Mouse (Mus musculus) MEL (cell line): ENCODE results near the gene BC037034. TPM values are rescaled to one million over a fixed set of nuclear protein-coding genes. Genes with fewer than 3 reads are reported as not detected.

ENCODE experiments used
- DNase-seq: peaks from one replicate; pipeline ENCODE4 v3.0.0; 2011; ENCODE audit warnings: low read depth, low spot score
- H3K27ac ChIP-seq: 2 replicates; pipeline ENCODE4 v1.5.1; 2012; ENCODE audit warnings: low read depth, mild to moderate bottlenecking, control low read depth, low read length, moderate library complexity; ENCODE audit not compliant: control insufficient read depth
- H3K27me3 ChIP-seq, 2 experiments: fragments of 150-350 bp in 1 of 2; sonication (generic) in 1 of 2; 2 replicates each; pipeline ENCODE4 v1.6.1; 2012; ENCODE audit warnings: low read length in 2 of 2, mild to moderate bottlenecking in 2 of 2, improper control_type of control experiment in 1 of 2, moderate library complexity in 1 of 2; ENCODE audit not compliant: insufficient read depth in 2 of 2, control insufficient read depth in 1 of 2
- H3K36me3 ChIP-seq, 2 experiments: 2 replicates each; pipeline ENCODE4 v1.6.1; 2012 to 2014; ENCODE audit warnings: low read length in 2 of 2, improper control_type of control experiment in 1 of 2, inconsistent platforms in 1 of 2, mild to moderate bottlenecking in 1 of 2; ENCODE audit not compliant: insufficient read depth in 2 of 2, control insufficient read depth in 1 of 2
- H3K4me1 ChIP-seq, 2 experiments: fragments of 150-350 bp in 1 of 2; sonication (generic) in 1 of 2; 2 replicates each; pipeline ENCODE4 v1.6.1; 2012; ENCODE audit warnings: low read length in 2 of 2, improper control_type of control experiment in 1 of 2, mild to moderate bottlenecking in 1 of 2; ENCODE audit not compliant: insufficient read depth in 2 of 2, control insufficient read depth in 1 of 2
- H3K4me3 ChIP-seq, 2 experiments: fragments of 150-350 bp in 1 of 2; sonication (generic) in 1 of 2; 2 replicates each; pipeline ENCODE4 v1.5.1; 2012; ENCODE audit warnings: low read depth in 2 of 2, low read length in 2 of 2, mild to moderate bottlenecking in 2 of 2, moderate library complexity in 2 of 2, control low read depth in 1 of 2, improper control_type of control experiment in 1 of 2; ENCODE audit not compliant: control insufficient read depth in 1 of 2, insufficient read depth in 1 of 2
- H3K79me2 ChIP-seq: 2 replicates; pipeline ENCODE4 v1.6.1; 2012; ENCODE audit warnings: mild to moderate bottlenecking, low read length, moderate library complexity; ENCODE audit not compliant: control insufficient read depth, poor library complexity, insufficient read depth
- H3K9ac ChIP-seq: 2 replicates; pipeline ENCODE4 v1.6.1; 2012; ENCODE audit warnings: low read depth, mild to moderate bottlenecking, control low read depth, low read length, moderate library complexity; ENCODE audit not compliant: control insufficient read depth, poor library complexity, severe bottlenecking
- H3K9me3 ChIP-seq: fragments of 150-350 bp; sonication (generic); replicated peaks from 2 replicates; pipeline ENCODE4 v1.6.1; 2012; ENCODE audit warnings: mild to moderate bottlenecking, low read length, improper control_type of control experiment, moderate library complexity; ENCODE audit not compliant: insufficient read depth
- CHD1 ChIP-seq: IDR thresholded peaks from 2 replicates; pipeline ENCODE4 v1.6.1; 2012; ENCODE audit warnings: low read depth, mild to moderate bottlenecking, inconsistent platforms, low read length, improper control_type of control experiment
- CTCF ChIP-seq, 3 experiments: IDR thresholded peaks in 2 of 3; conservative IDR thresholded peaks in 1 of 3; 2 replicates each; pipeline ENCODE4 v1.5.1; 2011 to 2012; ENCODE audit warnings: low read length in 3 of 3, low read depth in 2 of 3, mild to moderate bottlenecking in 2 of 3, improper control_type of control experiment in 1 of 3, inconsistent platforms in 1 of 3, mixed read lengths in 1 of 3, moderate library complexity in 1 of 3; ENCODE audit not compliant: control insufficient read depth in 1 of 3, insufficient read depth in 1 of 3, poor library complexity in 1 of 3, severe bottlenecking in 1 of 3
- E2F4 ChIP-seq: IDR thresholded peaks from 2 replicates; pipeline ENCODE4 v1.6.1; 2011; ENCODE audit warnings: low read depth, low read length, improper control_type of control experiment, borderline replicate concordance
- ELF1 ChIP-seq: IDR thresholded peaks from 2 replicates; pipeline ENCODE4 v1.6.1; 2014; ENCODE audit warnings: low read depth, mild to moderate bottlenecking, inconsistent platforms, low read length, improper control_type of control experiment, moderate library complexity
- EP300 ChIP-seq, 2 experiments: IDR thresholded peaks; 2 replicates each; pipeline ENCODE4 v1.6.1; 2011; ENCODE audit warnings: improper control_type of control experiment in 2 of 2, low read length in 2 of 2, low read depth in 1 of 2, mild to moderate bottlenecking in 1 of 2
- ETS1 ChIP-seq: IDR thresholded peaks from 2 replicates; pipeline ENCODE4 v1.6.1; 2012; ENCODE audit warnings: low read depth, mild to moderate bottlenecking, inconsistent platforms, low read length, improper control_type of control experiment, moderate library complexity
- GABPA ChIP-seq: IDR thresholded peaks from 2 replicates; pipeline ENCODE4 v1.6.1; 2012; ENCODE audit warnings: low read depth, mild to moderate bottlenecking, inconsistent platforms, low read length, improper control_type of control experiment, moderate library complexity
- GATA1 ChIP-seq: IDR thresholded peaks from 2 replicates; pipeline ENCODE4 v1.6.1; 2011; ENCODE audit warnings: low read depth, low read length, improper control_type of control experiment
- HCFC1 ChIP-seq: IDR thresholded peaks from 2 replicates; pipeline ENCODE4 v1.6.1; 2012; ENCODE audit warnings: low read depth, mild to moderate bottlenecking, inconsistent platforms, low read length, improper control_type of control experiment, moderate library complexity
- JUND ChIP-seq: IDR thresholded peaks from 2 replicates; pipeline ENCODE4 v1.6.1; 2011; ENCODE audit warnings: low read depth, mild to moderate bottlenecking, improper control_type of control experiment, low read length
- KAT2A ChIP-seq: conservative IDR thresholded peaks from 2 replicates; pipeline ENCODE4 v1.6.1; 2012; ENCODE audit warnings: low read depth, low read length, improper control_type of control experiment, inconsistent platforms
- MAX ChIP-seq: IDR thresholded peaks from 2 replicates; pipeline ENCODE4 v1.6.1; 2011; ENCODE audit warnings: low read length, improper control_type of control experiment
- MAZ ChIP-seq: IDR thresholded peaks from 2 replicates; pipeline ENCODE4 v1.6.1; 2012; ENCODE audit warnings: low read depth, mild to moderate bottlenecking, inconsistent platforms, low read length, improper control_type of control experiment
- MEF2A ChIP-seq: IDR thresholded peaks from 2 replicates; pipeline ENCODE4 v1.6.1; 2014; ENCODE audit warnings: low read depth, mild to moderate bottlenecking, inconsistent platforms, low read length, improper control_type of control experiment; ENCODE audit not compliant: poor library complexity, insufficient replicate concordance, severe bottlenecking; ENCODE audit errors: extremely low read depth
- MXI1 ChIP-seq: IDR thresholded peaks from 2 replicates; pipeline ENCODE4 v1.6.1; 2011; ENCODE audit warnings: mild to moderate bottlenecking, low read depth, low read length, improper control_type of control experiment
- NRF1 ChIP-seq: IDR thresholded peaks from 2 replicates; pipeline ENCODE4 v1.6.1; 2014; ENCODE audit warnings: low read depth, mild to moderate bottlenecking, inconsistent platforms, low read length, improper control_type of control experiment, moderate library complexity; ENCODE audit not compliant: poor library complexity, insufficient read depth, severe bottlenecking
- POLR2AphosphoS2 ChIP-seq: IDR thresholded peaks from 2 replicates; pipeline ENCODE4 v1.6.1; 2011; ENCODE audit warnings: low read length, improper control_type of control experiment
- POLR2AphosphoS5 ChIP-seq: IDR thresholded peaks from 2 replicates; pipeline ENCODE4 v1.6.1; 2012; ENCODE audit warnings: low read depth, borderline replicate concordance, mild to moderate bottlenecking, inconsistent platforms, low read length, moderate library complexity, mixed read lengths
- RAD21 ChIP-seq: IDR thresholded peaks from 2 replicates; pipeline ENCODE4 v1.6.1; 2011; ENCODE audit warnings: mild to moderate bottlenecking, low read depth, low read length, improper control_type of control experiment
- RCOR1 ChIP-seq: IDR thresholded peaks from 2 replicates; pipeline ENCODE4 v1.6.1; 2012; ENCODE audit warnings: low read depth, mild to moderate bottlenecking, inconsistent platforms, low read length, improper control_type of control experiment
- SIN3A ChIP-seq: IDR thresholded peaks from 2 replicates; pipeline ENCODE4 v1.6.1; 2012; ENCODE audit warnings: low read length, improper control_type of control experiment, inconsistent platforms
- SMC3 ChIP-seq: IDR thresholded peaks from 2 replicates; pipeline ENCODE4 v1.6.1; 2011; ENCODE audit warnings: low read depth, low read length, improper control_type of control experiment
- TBP ChIP-seq: IDR thresholded peaks from 2 replicates; pipeline ENCODE4 v1.8.0; 2011; ENCODE audit warnings: low read depth, low read length, improper control_type of control experiment
- TCF12 ChIP-seq: IDR thresholded peaks from 2 replicates; pipeline ENCODE4 v1.6.1; 2014; ENCODE audit warnings: low read depth, mild to moderate bottlenecking, inconsistent platforms, low read length, improper control_type of control experiment, moderate library complexity
- UBTF ChIP-seq: IDR thresholded peaks from 2 replicates; pipeline ENCODE4 v1.6.1; 2012; ENCODE audit warnings: low read depth, mild to moderate bottlenecking, inconsistent platforms, low read length, improper control_type of control experiment, moderate library complexity, borderline replicate concordance; ENCODE audit not compliant: insufficient read depth
- USF2 ChIP-seq, 2 experiments: IDR thresholded peaks; 2 replicates each; pipeline ENCODE4 v1.6.1; 2011 to 2012; ENCODE audit warnings: improper control_type of control experiment in 2 of 2, low read length in 2 of 2, borderline replicate concordance in 1 of 2, inconsistent platforms in 1 of 2, low read depth in 1 of 2, mild to moderate bottlenecking in 1 of 2; ENCODE audit not compliant: insufficient read depth in 1 of 2
- ZC3H11A ChIP-seq: IDR thresholded peaks from 2 replicates; pipeline ENCODE4 v1.6.1; 2012; ENCODE audit warnings: low read depth, mild to moderate bottlenecking, inconsistent platforms, low read length, improper control_type of control experiment
- ZKSCAN1 ChIP-seq: IDR thresholded peaks from 2 replicates; pipeline ENCODE4 v1.6.1; 2012; ENCODE audit warnings: low read depth, mild to moderate bottlenecking, inconsistent platforms, low read length, improper control_type of control experiment, moderate library complexity
- ZMIZ1 ChIP-seq: IDR thresholded peaks from 2 replicates; pipeline ENCODE4 v1.6.1; 2012; ENCODE audit warnings: low read depth, mild to moderate bottlenecking, inconsistent platforms, low read length, improper control_type of control experiment, moderate library complexity
- ZNF384 ChIP-seq: IDR thresholded peaks from 2 replicates; pipeline ENCODE4 v1.6.1; 2012; ENCODE audit warnings: low read depth, mild to moderate bottlenecking, inconsistent platforms, low read length, improper control_type of control experiment
- polyA plus RNA-seq, 2 experiments: library from polyadenylated mRNA; stranded (reverse) in 1 of 2; unstranded in 1 of 2; fragments of >175 nt in 1 of 2; fragments of >200 nt in 1 of 2; gene quantifications; 2 replicates each; pipeline versions ENCODE4 v1.2.1 to v1.2.4; 2012; ENCODE audit warnings: low replicate concordance in 2 of 2, low read depth in 1 of 2; ENCODE audit not compliant: insufficient read length in 2 of 2, insufficient read depth in 1 of 2, missing spikeins in 1 of 2
- total RNA-seq: library from RNA; depleted of rRNA; stranded (reverse); fragments of 300-350 nt; gene quantifications from 2 replicates; pipeline ENCODE4 v1.2.3, GENCODE M21; 2012

BC037034 gene
- total and polyA plus RNA-seq, 3 experiments, result 35.6 to 59.1 TPM; not detected in 1

GRCm38 (mm10) chr5:138223287-138223686 lies 40.5 kb downstream of the BC037034 start:
- H3K79me2 ChIP-seq, result no peaks in the 10 kb centered on the region
- H3K27me3 ChIP-seq, result peaks cover 2% of the 10 kb centered on the region in 2 experiments; a peak in 1 of 4 replicates
- DNase-seq, result peak; percentile 62
- peaks cover 0 to 13% of the 10 kb centered on the region in 2 experiments; a peak in 2 of 4 replicates for H3K36me3 ChIP-seq
- H3K4me3 ChIP-seq, result no peak overlapping the region
- TF ChIP-seq TCF12 (no peak), EP300 (IDR thresholded peaks at IDR 0.05; ENCODE audit: low read depth in 1 of 2, low read length in 2 of 2) (peak in 1 of 2 experiments; percentile 7; a peak in 1 of 4 replicates), ZNF384 (peak; percentile 60)
- no peaks in the 10 kb centered on the region for H3K9me3 ChIP-seq
- no peak overlapping the region for H3K27ac ChIP-seq
- no peak overlapping the region for H3K9ac ChIP-seq
- H3K4me1 ChIP-seq, result peaks cover 6 to 12% of the 10 kb centered on the region in 2 experiments

GRCm38 (mm10) chr5:138222111-138222510 lies 41.7 kb downstream of the BC037034 start:
- H3K79me2 ChIP-seq, result no peaks in the 10 kb centered on the region
- H3K27me3 ChIP-seq, result peaks cover 2% of the 10 kb centered on the region in 2 experiments; a peak in 1 of 4 replicates
- peak; percentile 92 for DNase-seq
- no peak for TF ChIP-seq POLR2AphosphoS2
- TF ChIP-seq SMC3, result peak; percentile 97
- TF ChIP-seq HCFC1, result 0 out of 2 replicates have a peak, but pooled peaks have one; percentile 26
- TF ChIP-seq EP300 (IDR thresholded peaks at IDR 0.05; ENCODE audit: low read depth in 1 of 2, low read length in 2 of 2), result no peak
- TF ChIP-seq ZMIZ1, result no peak
- TF ChIP-seq POLR2AphosphoS5, result no peak
- TF ChIP-seq MXI1, result no peak
- TF ChIP-seq RCOR1, result no peak
- TF ChIP-seq MEF2A, result no peak
- TF ChIP-seq UBTF, result no peak
- no peak; the same call in 1 of the 2 replicates for TF ChIP-seq SIN3A
- peak; percentile 40; the same call in 1 of the 2 replicates for TF ChIP-seq TBP
- TF ChIP-seq ZC3H11A, result peak; percentile 96
- TF ChIP-seq ZNF384, result no peak
- no peak for TF ChIP-seq USF2 (IDR thresholded peaks at IDR 0.05; ENCODE audit: borderline replicate concordance in 1 of 2, insufficient read depth in 1 of 2, low read depth in 1 of 2, low read length in 2 of 2)
- TF ChIP-seq ETS1, result no peak
- no peak for TF ChIP-seq ZKSCAN1
- no peak for TF ChIP-seq JUND
- no peak for TF ChIP-seq NRF1
- TF ChIP-seq E2F4, result no peak
- peak; percentile 96 to 99 (median 97) for TF ChIP-seq CTCF (IDR thresholded peaks at IDR 0.05 in 2 of 3, conservative IDR thresholded peaks at IDR 0.05 in 1 of 3; ENCODE audit: control insufficient read depth in 1 of 3, insufficient read depth in 1 of 3, low read depth in 2 of 3, low read length in 3 of 3, poor library complexity in 1 of 3, severe bottlenecking in 1 of 3)
- TF ChIP-seq GATA1, result no peak
- no peak for TF ChIP-seq CHD1
- TF ChIP-seq TCF12, result no peak
- TF ChIP-seq MAZ, result peak; percentile 29; the same call in 1 of the 2 replicates
- no peak for TF ChIP-seq KAT2A
- TF ChIP-seq RAD21, result peak; percentile 98
- no peak for TF ChIP-seq GABPA
- no peak for TF ChIP-seq MAX
- TF ChIP-seq ELF1, result no peak

More at GRCm38 (mm10) chr5:138222111-138222510, 41.7 kb downstream of the BC037034 start:
- Histone ChIP-seq H3K4me3 (no peak overlapping the region), H3K9ac (no peak overlapping the region), H3K36me3 (peaks cover 0 to 5% of the 10 kb centered on the region in 2 experiments; a peak in 1 of 4 replicates), H3K27ac (no peak overlapping the region), H3K4me1 (peaks cover 0 to 9% of the 10 kb centered on the region in 2 experiments; a peak in 2 of 4 replicates), H3K9me3 (no peaks in the 10 kb centered on the region)
